In genomic region chr12:86890091-86890720, GRCm38 (mm10) we compare ENCODE assay signal across 9 mouse cellular contexts. TPM values are rescaled to one million over a fixed set of nuclear protein-coding genes. Genes with fewer than 3 reads are reported as not detected.
A peak's percentile ranks its signal among the peaks of the same experiment; 100 is the strongest.
DNase-seq lines count a peak whose midpoint lies in the region; ATAC-seq and TF ChIP-seq lines count a peak whose summit lies in the region.
"Had no signal": no experiment of that assay in that cellular context is flagged by ENCODE, and none has a peak within 500 bp of the region (broad histone marks: within the 10 kb centered on the region; RNA-seq: fewer than 3 reads in every experiment).

No protein-coding gene starts in this region.

- H3K9ac ChIP-seq in heart, embryonic 14.5 days (ENCODE audit: low read length): peak overlapping the region; percentile 85
- H3K9ac ChIP-seq in forebrain, embryonic 11.5 days (ENCODE audit: low read length): peak overlapping the region; percentile 43
- peak overlapping the region; percentile 73 for H3K9ac ChIP-seq in kidney, embryonic 16.5 days (replicated peaks; ENCODE audit: low read length)

- WGBS in heart, embryonic 14.5 days: 64% methylated on average over 12 of the region's 12 CpGs
- WGBS in forebrain, embryonic 11.5 days: 51% methylated on average over 12 of the region's 12 CpGs
- 47% methylated on average over 12 of the region's 12 CpGs for WGBS in kidney, embryonic 16.5 days

- no peaks in the 10 kb centered on the region for H3K27me3 ChIP-seq in heart, embryonic 14.5 days (ENCODE audit: control insufficient read depth, insufficient read depth, low read length)
- no peaks in the 10 kb centered on the region for H3K27me3 ChIP-seq in forebrain, embryonic 11.5 days (ENCODE audit: control insufficient read depth, insufficient read depth, low read length)
- no peaks in the 10 kb centered on the region for H3K27me3 ChIP-seq in kidney, embryonic 16.5 days (ENCODE audit: insufficient read depth, low read length)
- H3K27me3 ChIP-seq in myocyte (ENCODE audit: control insufficient read depth, insufficient read depth, insufficient read length): no peaks in the 10 kb centered on the region
- H3K27me3 ChIP-seq: megakaryocyte, embryonic 14.5 days had no signal

- no peak for DNase-seq in heart, postnatal 10 days
- DNase-seq in forebrain, embryonic 11.5 days (ENCODE audit: low spot score): no peak
- DNase-seq in left cerebral cortex, adult 8-10 months (ENCODE audit: low spot score in 2 of 2): no peak
- DNase-seq in lung, postnatal 25 days (ENCODE audit: low spot score): no peak
- DNase-seq in embryo, embryonic 10 days (ENCODE audit: low spot score): no peak

- no peak for TF ChIP-seq POLR2A in myocyte (IDR thresholded peaks at IDR 0.05; ENCODE audit: insufficient read length, low read depth)

- H3ac ChIP-seq in myocyte (ENCODE audit: control insufficient read depth, insufficient read length): no peak overlapping the region

- H3K4me1 ChIP-seq in heart, embryonic 14.5 days (ENCODE audit: control insufficient read depth in 2 of 2, insufficient read depth in 2 of 2, low read length in 2 of 2): peaks cover 60 to 90% of the 10 kb centered on the region in 2 experiments
- peaks cover 75% of the 10 kb centered on the region for H3K4me1 ChIP-seq in forebrain, embryonic 11.5 days (replicated peaks; ENCODE audit: control insufficient read depth, insufficient read depth, low read length)
- H3K4me1 ChIP-seq in kidney, embryonic 16.5 days (ENCODE audit: insufficient read depth, low read length): peaks cover 90% of the 10 kb centered on the region

- no peak overlapping the region for H3K4me3 ChIP-seq in heart, embryonic 14.5 days (ENCODE audit: control insufficient read depth in 1 of 2, insufficient read depth in 1 of 2, low read depth in 1 of 2, low read length in 2 of 2)
- no peak overlapping the region for H3K4me3 ChIP-seq in forebrain, embryonic 11.5 days (ENCODE audit: low read depth, low read length)
- no peak overlapping the region for H3K4me3 ChIP-seq in kidney, embryonic 16.5 days (ENCODE audit: low read length)
- H3K4me3 ChIP-seq in myocyte: peak overlapping the region; percentile 70

- peak overlapping the region; percentile 97 to 99 for H3K27ac ChIP-seq in heart, embryonic 14.5 days (replicated peaks in 1 of 2; ENCODE audit: control insufficient read depth in 1 of 2, insufficient read depth in 1 of 2, low read depth in 2 of 2, low read length in 2 of 2)
- peak overlapping the region; percentile 98; the same call in 1 of the 2 replicates for H3K27ac ChIP-seq in forebrain, embryonic 11.5 days (ENCODE audit: low read depth, low read length)
- peak overlapping the region; percentile 100 for H3K27ac ChIP-seq in kidney, embryonic 16.5 days (ENCODE audit: low read length)

- no peaks in the 10 kb centered on the region for H3K36me3 ChIP-seq in heart, embryonic 14.5 days (ENCODE audit: control insufficient read depth, insufficient read depth, low read length)
- H3K36me3 ChIP-seq in forebrain, embryonic 11.5 days (ENCODE audit: control insufficient read depth, insufficient read depth, low read length): no peaks in the 10 kb centered on the region
- no peaks in the 10 kb centered on the region for H3K36me3 ChIP-seq in kidney, embryonic 16.5 days (ENCODE audit: insufficient read depth, low read length)
- H3K36me3 ChIP-seq in myocyte (ENCODE audit: control insufficient read depth, insufficient read depth): no peaks in the 10 kb centered on the region

- no peak overlapping the region for H3K4me2 ChIP-seq in heart, embryonic 14.5 days (ENCODE audit: low read length)
- no peak overlapping the region for H3K4me2 ChIP-seq in forebrain, embryonic 11.5 days (ENCODE audit: low read depth, low read length, severe bottlenecking)
- H3K4me2 ChIP-seq in kidney, embryonic 16.5 days (replicated peaks; ENCODE audit: low read depth, low read length): peak overlapping the region; percentile 77
- H3K4me2 ChIP-seq in myocyte (ENCODE audit: low read depth): peak overlapping the region; percentile 94

- H3K79me2 ChIP-seq in myocyte (ENCODE audit: control insufficient read depth, insufficient read depth): peaks cover 20% of the 10 kb centered on the region

- ATAC-seq in heart, embryonic 14.5 days (ENCODE audit: insufficient number of reproducible peaks, insufficient read depth, low FRiP score, low read depth): no peak
- no peak for ATAC-seq in forebrain, embryonic 11.5 days (replicated peaks; ENCODE audit: low FRiP score)
- ATAC-seq in kidney, embryonic 16.5 days (ENCODE audit: low FRiP score, low TSS enrichment): no peak

- H3K9me3 ChIP-seq in heart, embryonic 14.5 days (ENCODE audit: control insufficient read depth, low read length): no peaks in the 10 kb centered on the region
- no peaks in the 10 kb centered on the region for H3K9me3 ChIP-seq in forebrain, embryonic 11.5 days (ENCODE audit: control insufficient read depth, low read length)
- H3K9me3 ChIP-seq in kidney, embryonic 16.5 days (ENCODE audit: low read length): no peaks in the 10 kb centered on the region
- H3K9me3 ChIP-seq: megakaryocyte, embryonic 14.5 days had no signal

- intact Hi-C loops in heart, postnatal 10 days (cut with DNase I): no loop called here

TF ChIP-seq in myocyte, 11 proteins besides CTCF, POLR2A, EP300 and RAD21:
- TF ChIP-seq TCF3 (IDR thresholded peaks at IDR 0.05; ENCODE audit: insufficient read length, low read depth) (no peak), TCF12 (IDR thresholded peaks at IDR 0.05; ENCODE audit: insufficient read depth, poor library complexity, severe bottlenecking) (no peak), MAX (IDR thresholded peaks at IDR 0.05; ENCODE audit: low read depth) (no peak), CEBPB (IDR thresholded peaks at IDR 0.05; ENCODE audit: insufficient read depth, poor library complexity, severe bottlenecking) (no peak), SRF (IDR thresholded peaks at IDR 0.05; ENCODE audit: control insufficient read depth, insufficient read length, low read depth) (no peak)

RNA-seq across cellular contexts. Expression of gene Irf2bpl, which starts 5.6 kb away (rescaled TPM):
- polyA plus RNA-seq in heart, embryonic 14.5 days (2014; fragmentation: Nextera tagmentation; extraction: Ambion mirVana): 32.8 and 36.1 TPM in 2 replicates
- total RNA-seq in heart, postnatal 10 days (2021): 10 to 100 TPM; 60.3 to 67.5 TPM
- polyA plus RNA-seq in forebrain, embryonic 11.5 days (2014; fragmentation: Nextera tagmentation; extraction: Ambion mirVana): 40.3 and 42.7 TPM in 2 replicates
- polyA plus RNA-seq in kidney, embryonic 16.5 days (2015; fragmentation: Nextera tagmentation; extraction: Ambion mirVana): 30.3 and 30.4 TPM in 2 replicates
- polyA plus RNA-seq in myocyte (2012; fragmentation: generic; extraction: Trizol): 59.1 TPM
- 10 to 100 TPM; 60.7 to 74.9 (median 68.5) TPM for total RNA-seq in left cerebral cortex, adult 8-10 months (2022)

RNA-seq across cellular contexts. Expression of gene Cipc, which starts 56.6 kb away (rescaled TPM):
- polyA plus RNA-seq in heart, embryonic 14.5 days (2014; fragmentation: Nextera tagmentation; extraction: Ambion mirVana): 26.6 and 27.1 TPM in 2 replicates
- 10 to 100 TPM; 36.5 to 45.1 TPM for total RNA-seq in heart, postnatal 10 days (2021)
- 46.5 and 48.7 TPM in 2 replicates for polyA plus RNA-seq in forebrain, embryonic 11.5 days (2014; fragmentation: Nextera tagmentation; extraction: Ambion mirVana)
- polyA plus RNA-seq in kidney, embryonic 16.5 days (2015; fragmentation: Nextera tagmentation; extraction: Ambion mirVana): 24.0 and 24.9 TPM in 2 replicates
- polyA plus RNA-seq in myocyte (2012; fragmentation: generic; extraction: Trizol): 14.7 TPM
- total RNA-seq in left cerebral cortex, adult 8-10 months (2022): 100 to 1,000 TPM in 1 of 4 experiments, 10 to 100 TPM in 3; 95.7 to 109 (median 99.4) TPM

Comparison
In these comparisons a context has a peak if more than half of its experiments do, and no peak if none do; other contexts are left out.
1. H3K4me2 ChIP-seq: peak in kidney, embryonic 16.5 days (single experiment) and myocyte (single experiment); none in heart, embryonic 14.5 days (single experiment) and forebrain, embryonic 11.5 days (single experiment).
2. Peak in every context shown above with its lines, with median percentiles within 50 percentile points of each other: H3K27ac ChIP-seq and H3K9ac ChIP-seq.